Mouse (Mus musculus) midbrain, postnatal 0 days (tissue): ENCODE measurements around the gene Lcn6. TPM values are rescaled to one million over a fixed set of nuclear protein-coding genes. Genes with fewer than 3 reads are reported as not detected.

Experiments used
- ATAC-seq: fragments of 200-750 bp; cut with Nextera tagmentation; 2 replicates; pipeline ENCODE4 v1.8.0; 2017; ENCODE audit warnings: moderate number of reproducible peaks, mild to moderate bottlenecking, moderate TSS enrichment, moderate library complexity; ENCODE audit not compliant: low FRiP score
- DNase-seq: peaks from one replicate; pipeline ENCODE4 v3.0.0-alpha.2; 2015; ENCODE audit warnings: low spot score
- H3K27ac ChIP-seq: fragments of 300-500 bp; sonication (generic); 2 replicates; pipeline ENCODE4 v1.5.1; 2014; ENCODE audit warnings: low read depth, mild to moderate bottlenecking, low read length, mixed read lengths
- H3K27me3 ChIP-seq: fragments of 300-500 bp; sonication (generic); 2 replicates; pipeline ENCODE4 v1.6.1; 2014; ENCODE audit warnings: low read length, control low read depth, mixed read lengths; ENCODE audit not compliant: insufficient read depth
- H3K36me3 ChIP-seq: fragments of 300-500 bp; sonication (generic); 2 replicates; pipeline ENCODE4 v1.6.1; 2014; ENCODE audit warnings: low read length, control low read depth, mixed read lengths; ENCODE audit not compliant: insufficient read depth
- H3K4me1 ChIP-seq: fragments of 300-500 bp; sonication (generic); 2 replicates; pipeline ENCODE4 v1.6.1; 2014; ENCODE audit warnings: mild to moderate bottlenecking, control low read depth, antibody characterized with exemption, low read length, mixed read lengths; ENCODE audit not compliant: insufficient read depth
- H3K4me2 ChIP-seq: fragments of 300-500 bp; sonication (generic); 2 replicates; pipeline ENCODE4 v1.6.1; 2014; ENCODE audit warnings: low read depth, mild to moderate bottlenecking, low read length, mixed read lengths; ENCODE audit not compliant: poor library complexity, severe bottlenecking
- H3K4me3 ChIP-seq: fragments of 300-500 bp; sonication (generic); 2 replicates; pipeline ENCODE4 v1.5.1; 2014; ENCODE audit warnings: low read depth, mild to moderate bottlenecking, low read length, moderate library complexity
- H3K9ac ChIP-seq: fragments of 300-500 bp; sonication (generic); replicated peaks from 2 replicates; pipeline ENCODE4 v1.6.1; 2014; ENCODE audit warnings: mild to moderate bottlenecking, low read length, moderate library complexity, mixed read lengths; ENCODE audit not compliant: poor library complexity, severe bottlenecking
- H3K9me3 ChIP-seq: fragments of 300-500 bp; sonication (generic); 2 replicates; pipeline ENCODE4 v1.6.1; 2016; ENCODE audit warnings: low read length, control low read depth
- CTCF ChIP-seq: IDR thresholded peaks from 2 replicates; pipeline ENCODE4 v1.5.1; 2016; ENCODE audit warnings: antibody characterized with exemption, mild to moderate bottlenecking
- WGBS: fragments of 180-500 bp; shearing (Covaris S2); extraction: QIAGEN DNeasy Blood & Tissue Kit; methylation state at CpG from one replicate; pipeline ENCODE4 v1.1.7; 2014; 5-methylcytosine and 5-hydroxymethylcytosine counted together
- polyA plus RNA-seq: library from polyadenylated mRNA; unstranded; fragments of >200 nt; fragmentation: Nextera tagmentation; extraction: Ambion mirVana; gene quantifications from 2 replicates; pipeline ENCODE4 v1.2.1, GENCODE M21; 2015
- total RNA-seq: library from RNA; depleted of rRNA; stranded (reverse); fragments of >200 nt; gene quantifications from 2 replicates; pipeline ENCODE4 v1.2.3, GENCODE M21; 2014; rRNA removed

Lcn6 gene
- total RNA-seq, result not detected in 2 replicates
- not detected in 2 replicates for polyA plus RNA-seq

- ATAC-seq (no peak), DNase-seq (no peak)
- WGBS, result 91% methylated on average over 3 of the region's 3 CpGs
- no peak within 1 kb of the TSS for H3K4me2 ChIP-seq
- no peak within 1 kb of the TSS for H3K9ac ChIP-seq
- TF ChIP-seq CTCF, result no peak
- no peak within 1 kb of the TSS for H3K27ac ChIP-seq
- no peaks in the 10 kb centered on the region for H3K4me1 ChIP-seq
- no peaks in the 10 kb centered on the region for H3K27me3 ChIP-seq
- H3K4me3 ChIP-seq, result no peak within 1 kb of the TSS
- no peaks in the 10 kb centered on the region for H3K36me3 ChIP-seq
- H3K9me3 ChIP-seq, result no peaks in the 10 kb centered on the region
Measured at GRCm38 (mm10) chr2:25676486-25676885, at the start of gene Lcn6. Gene Lcn6, plus strand, starts transcription at chr2:25676786.

GRCm38 (mm10) chr2:25627811-25628210 is 48.8 kb upstream of the Lcn6 start, which contains the start of gene Fcna:
Gene Fcna, minus strand, starts transcription at chr2:25628030.
- ATAC-seq, result no peak
- Histone ChIP-seq H3K36me3 (no peaks in the 10 kb centered on the region), H3K9me3 (no peaks in the 10 kb centered on the region), H3K4me2 (no peak within 1 kb of the TSS), H3K4me1 (no peaks in the 10 kb centered on the region), H3K27me3 (no peaks in the 10 kb centered on the region), H3K4me3 (no peak within 1 kb of the TSS), H3K9ac (no peak within 1 kb of the TSS), H3K27ac (no peak within 1 kb of the TSS)
- DNase-seq, result no peak
- 82% methylated on average over 6 of the region's 6 CpGs for WGBS
- TF ChIP-seq CTCF, result no peak

- Histone ChIP-seq H3K27ac (no peak overlapping the region), H3K9ac (no peak overlapping the region), H3K27me3 (no peaks in the 10 kb centered on the region), H3K4me1 (no peaks in the 10 kb centered on the region), H3K36me3 (no peaks in the 10 kb centered on the region), H3K9me3 (no peaks in the 10 kb centered on the region), H3K4me3 (no peak overlapping the region), H3K4me2 (no peak overlapping the region)
- no peak for TF ChIP-seq CTCF
- ATAC-seq, result no peak
- 63% methylated on average over 4 of the region's 4 CpGs for WGBS
- no peak for DNase-seq
Measured at GRCm38 (mm10) chr2:25628738-25629137, 47.8 kb upstream of the Lcn6 start.

GRCm38 (mm10) chr2:25633616-25634015 is 43.0 kb upstream of the Lcn6 start:
- 84% methylated on average over 3 of the region's 3 CpGs for WGBS
- ATAC-seq (no peak), DNase-seq (no peak)
- H3K9ac ChIP-seq, result no peak overlapping the region
- H3K4me3 ChIP-seq, result no peak overlapping the region
- no peak overlapping the region for H3K4me2 ChIP-seq
- no peak for TF ChIP-seq CTCF
- no peak overlapping the region for H3K27ac ChIP-seq
- no peaks in the 10 kb centered on the region for H3K4me1 ChIP-seq
- H3K36me3 ChIP-seq, result no peaks in the 10 kb centered on the region
- H3K27me3 ChIP-seq, result no peaks in the 10 kb centered on the region
- no peaks in the 10 kb centered on the region for H3K9me3 ChIP-seq

- H3K27ac ChIP-seq, result no peak overlapping the region
- ATAC-seq (no peak), DNase-seq (no peak)
- H3K4me1 ChIP-seq, result no peaks in the 10 kb centered on the region
- H3K9me3 ChIP-seq, result no peaks in the 10 kb centered on the region
- 50% methylated on average over 1 of the region's 1 CpGs for WGBS
- peak; percentile 20; the same call in 1 of the 2 replicates for TF ChIP-seq CTCF
- no peaks in the 10 kb centered on the region for H3K36me3 ChIP-seq
- no peak overlapping the region for H3K4me2 ChIP-seq
- no peak overlapping the region for H3K4me3 ChIP-seq
- H3K27me3 ChIP-seq, result no peaks in the 10 kb centered on the region
- no peak overlapping the region for H3K9ac ChIP-seq
Measured at GRCm38 (mm10) chr2:25634046-25634445, 42.5 kb upstream of the Lcn6 start.

GRCm38 (mm10) chr2:25639890-25640289 is 36.7 kb upstream of the Lcn6 start:
- Histone ChIP-seq H3K4me3 (no peak overlapping the region), H3K4me1 (no peaks in the 10 kb centered on the region), H3K36me3 (no peaks in the 10 kb centered on the region), H3K27me3 (no peaks in the 10 kb centered on the region), H3K9ac (no peak overlapping the region), H3K4me2 (no peak overlapping the region), H3K9me3 (no peaks in the 10 kb centered on the region), H3K27ac (no peak overlapping the region)
- 16% methylated on average over 6 of the region's 6 CpGs for WGBS
- peak; percentile 63 for DNase-seq
- no peak for ATAC-seq
- TF ChIP-seq CTCF, result peak; percentile 72
